Mouse (Mus musculus) thymus, postnatal 10 days (tissue): ENCODE measurements around the gene Tbc1d8b.
A peak's percentile ranks its signal among the peaks of the same experiment; 100 is the strongest.

Experiments
- DNase-seq, 2 experiments: peaks; one replicate each; pipeline ENCODE4 v3.0.0; 2021; ENCODE audit warnings: low spot score in 2 of 2

Tbc1d8b gene

GRCm38 (mm10) chrX:139779401-139779800 is 94.6 kb downstream of the Tbc1d8b start:
- DNase-seq = no peak

GRCm38 (mm10) chrX:139780988-139781387 is 96.2 kb downstream of the Tbc1d8b start:
- no peak for DNase-seq

DNA sequence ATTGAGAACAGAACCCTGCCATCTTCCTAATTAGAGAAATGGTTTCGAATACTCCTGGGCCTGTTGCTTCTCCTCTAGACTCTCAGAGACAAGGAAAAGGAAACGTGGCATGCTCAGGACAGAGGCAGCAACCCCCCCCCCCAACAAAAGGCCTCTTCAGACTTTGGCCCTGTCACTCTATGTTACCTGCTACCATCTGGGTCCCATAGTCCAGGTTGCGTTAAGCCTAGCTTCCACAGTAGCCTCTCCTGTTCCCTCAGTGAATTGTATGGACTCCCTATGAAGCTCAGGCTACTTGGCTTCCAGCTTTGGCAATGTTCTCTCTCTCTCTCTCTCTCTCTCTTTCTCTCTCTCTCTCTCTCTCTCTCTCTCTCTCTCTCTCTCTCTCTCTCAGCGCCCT is 96.8 kb downstream of the Tbc1d8b start:
- DNase-seq = no peak

DNA sequence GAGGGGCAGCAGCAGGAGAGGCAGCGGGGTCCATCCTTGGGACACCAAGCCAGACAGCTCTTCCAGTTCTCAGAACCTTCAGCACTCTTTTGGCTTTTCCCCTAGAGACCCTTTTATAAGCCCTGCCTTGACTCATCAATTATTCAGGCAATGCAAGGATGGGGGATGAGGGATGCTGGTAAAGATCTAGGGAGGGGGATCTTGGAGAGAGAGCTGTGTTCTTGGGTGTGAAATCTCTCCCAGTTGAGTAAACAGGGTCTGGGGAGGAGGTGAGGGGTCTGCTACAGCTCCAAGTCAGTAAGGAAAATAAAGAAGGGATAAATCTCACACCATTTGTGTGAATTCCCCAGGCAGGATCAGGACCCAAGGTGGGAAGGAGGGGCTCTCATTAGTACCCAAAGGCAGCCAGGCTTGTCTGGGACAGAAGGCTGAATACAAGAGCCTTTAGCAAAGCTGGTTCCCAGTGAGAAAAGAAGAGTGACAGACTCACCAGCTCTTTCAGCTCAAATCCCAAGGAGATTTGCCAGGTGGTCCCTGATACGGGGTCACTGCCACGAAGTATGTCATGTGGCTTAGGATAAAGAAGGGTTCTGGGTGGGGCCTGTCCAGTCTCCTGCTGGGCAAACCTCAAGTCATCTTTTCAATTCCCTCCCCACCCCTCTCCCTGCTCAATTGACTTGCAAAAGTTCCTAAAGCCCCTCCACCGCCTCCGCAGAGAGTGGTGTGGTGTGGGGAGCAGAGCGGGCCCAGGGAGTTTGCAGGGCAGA is 97.7 kb downstream of the Tbc1d8b start, which contains the start of gene Ripply1:
Ripply1 (minus strand) TSS at position 76 of the 767 bp plus-strand sequence.
- DNase-seq = no peak

DNA sequence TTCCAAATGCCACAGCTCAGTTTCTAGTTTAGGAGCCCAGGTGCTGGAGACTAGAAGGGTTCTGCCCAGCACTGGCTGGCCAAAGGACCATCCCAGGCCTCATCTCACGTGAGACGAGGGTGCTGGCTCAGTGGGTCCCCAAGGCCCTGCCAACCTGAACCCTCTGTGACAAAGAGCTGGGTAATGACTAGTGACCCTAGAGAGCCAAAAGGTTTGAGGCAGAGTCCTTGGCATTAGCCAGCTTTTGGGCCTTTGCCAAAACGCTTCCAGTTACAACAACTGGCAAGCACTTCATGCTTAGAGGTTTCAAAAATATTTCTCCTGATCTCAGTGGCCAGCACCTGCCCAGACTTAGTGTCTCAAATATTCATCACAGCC is 98.2 kb downstream of the Tbc1d8b start:
- DNase-seq = no peak

DNA sequence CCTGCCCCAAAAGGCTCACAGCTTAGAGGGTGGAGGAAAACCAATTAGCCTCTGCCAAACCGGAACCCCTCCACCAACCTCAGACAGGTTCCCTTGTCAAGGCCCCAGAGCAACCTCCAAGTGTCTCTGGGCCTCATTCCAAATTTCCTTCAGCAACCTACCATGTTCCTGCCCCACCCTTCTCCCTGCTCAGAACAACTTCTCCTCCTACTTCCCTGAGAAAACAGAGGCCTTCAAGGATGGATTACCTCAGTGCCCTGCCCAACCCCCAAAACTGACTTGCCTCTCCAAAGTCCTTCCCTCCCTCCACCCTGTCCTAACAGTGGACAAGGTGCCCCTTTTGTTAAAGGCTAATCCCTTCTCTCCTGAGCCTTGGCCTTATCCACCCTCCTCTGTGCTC is 101.0 kb downstream of the Tbc1d8b start:
- no peak for DNase-seq

GRCm38 (mm10) chrX:139794072-139794845 is 109.5 kb downstream of the Tbc1d8b start:
- DNase-seq = no peak

GRCm38 (mm10) chrX:139796037-139796436 is 111.2 kb downstream of the Tbc1d8b start:
- DNase-seq = no peak

DNA sequence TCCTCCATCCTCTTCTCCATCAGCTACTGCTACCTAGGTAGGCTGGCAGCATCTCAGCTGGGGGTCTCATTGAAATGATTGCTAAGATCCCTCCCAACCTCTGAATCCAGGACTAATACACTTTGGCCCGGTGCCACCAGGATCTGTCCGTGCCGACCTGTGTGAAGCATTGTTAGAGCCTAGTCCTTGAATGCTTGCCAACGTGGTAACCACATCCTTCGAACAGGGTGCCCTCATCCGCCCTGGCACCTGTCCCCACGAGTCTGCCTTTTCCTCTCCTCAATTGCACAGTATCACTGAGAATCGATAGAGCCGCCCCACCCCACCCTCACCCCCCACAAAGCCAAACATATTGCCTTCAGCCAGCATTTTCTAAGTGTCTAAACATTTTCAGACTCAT is 113.1 kb downstream of the Tbc1d8b start:
- DNase-seq = peak in 1 of 2 experiments; percentile 3

DNA sequence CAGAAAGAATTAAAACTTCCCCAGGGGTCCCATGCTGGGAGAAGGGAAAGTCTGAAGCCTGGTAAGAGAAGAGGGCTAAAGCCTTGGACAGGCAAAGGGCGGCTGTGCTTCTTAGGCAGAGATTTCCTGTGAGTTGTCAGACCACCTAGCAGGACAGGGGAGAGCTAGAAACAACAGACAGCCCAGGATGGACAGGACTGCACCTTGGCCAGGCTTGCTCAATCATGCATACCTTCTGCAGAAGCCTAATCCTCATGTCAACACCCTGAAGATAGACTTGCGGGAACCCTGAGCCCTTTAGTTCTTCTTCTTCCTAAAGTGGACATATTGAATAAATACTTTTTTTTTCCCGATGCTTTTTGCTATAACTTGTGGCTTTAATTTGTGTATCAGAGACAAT is 115.2 kb downstream of the Tbc1d8b start:
- no peak for DNase-seq

GRCm38 (mm10) chrX:139800406-139800878 is 115.6 kb downstream of the Tbc1d8b start, which contains the start of gene Cldn2:
TSS of gene Cldn2 (plus strand) at chrX:139800828.
- no peak for DNase-seq
